Comparison of ENCODE assay signal across 25 mouse cellular contexts in the genomic region with DNA sequence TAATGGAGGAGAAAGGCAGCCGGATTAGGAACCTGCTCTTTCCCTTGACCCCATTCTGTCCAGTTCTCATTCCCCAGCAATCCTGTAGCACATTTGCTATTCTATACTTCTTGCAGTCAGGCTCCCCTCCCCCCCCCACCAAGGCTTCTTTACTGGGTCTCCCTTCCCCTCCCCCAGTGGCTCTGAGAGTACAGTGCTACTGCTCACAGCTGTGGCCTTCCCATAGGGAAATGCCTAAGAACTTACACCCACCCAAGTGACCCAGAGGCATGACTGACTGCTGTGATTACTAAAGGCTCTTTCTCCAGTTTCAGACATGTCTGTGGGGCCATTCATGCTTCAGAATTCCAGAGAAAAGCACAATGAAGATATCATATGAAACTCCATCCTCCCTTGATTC. TPM values are rescaled to one million over a fixed set of nuclear protein-coding genes. Genes with fewer than 3 reads are reported as not detected.
DNase-seq lines count a peak whose midpoint lies in the region; ATAC-seq and TF ChIP-seq lines count a peak whose summit lies in the region.
"Had no signal": no experiment of that assay in that cellular context is flagged by ENCODE, and none has a peak within 500 bp of the region (broad histone marks: within the 10 kb centered on the region; RNA-seq: fewer than 3 reads in every experiment).

No protein-coding gene starts in this region.

- no peak for DNase-seq in forebrain, postnatal 0 days
- DNase-seq in midbrain, embryonic 14.5 days, result peak; percentile 27
- DNase-seq in retina, postnatal 1 day, result peak; percentile 81
- DNase-seq in kidney, postnatal 36 days, result no peak
- DNase-seq: adrenal gland, postnatal 14 days; cerebellum, adult 11-12 months; cerebellum, postnatal 14 days; heart, postnatal 10 days; kidney, adult 9 months; kidney, postnatal 4 days; liver; right cerebral cortex, adult 18-20 months; thymus, postnatal 25 days had no signal

- 64% methylated on average over 1 of the region's 1 CpGs for WGBS in forebrain, embryonic 12.5 days
- WGBS in forebrain, postnatal 0 days, result 55% methylated on average over 1 of the region's 1 CpGs
- 48% methylated on average over 1 of the region's 1 CpGs for WGBS in midbrain, embryonic 14.5 days
- WGBS in midbrain, embryonic 16.5 days, result 50% methylated on average over 1 of the region's 1 CpGs
- WGBS in embryonic facial prominence, embryonic 12.5 days, result 48% methylated on average over 1 of the region's 1 CpGs

- H3K9me3 ChIP-seq in forebrain, embryonic 12.5 days, result no peaks in the 10 kb centered on the region
- H3K9me3 ChIP-seq in forebrain, postnatal 0 days (ENCODE audit: low read length), result no peaks in the 10 kb centered on the region
- H3K9me3 ChIP-seq in midbrain, embryonic 14.5 days (ENCODE audit: control insufficient read depth, low read length), result no peaks in the 10 kb centered on the region
- no peaks in the 10 kb centered on the region for H3K9me3 ChIP-seq in midbrain, embryonic 16.5 days (replicated peaks; ENCODE audit: control insufficient read depth, low read length, poor library complexity, severe bottlenecking)
- H3K9me3 ChIP-seq in embryonic facial prominence, embryonic 12.5 days, result no peaks in the 10 kb centered on the region
- H3K9me3 ChIP-seq: G1E; hindbrain, embryonic 13.5 days; intestine, embryonic 15.5 days; neural tube, embryonic 12.5 days had no signal

- ATAC-seq in forebrain, embryonic 12.5 days (ENCODE audit: low FRiP score), result no peak; the same call in 1 of the 2 replicates
- ATAC-seq in forebrain, postnatal 0 days, result no peak
- ATAC-seq in midbrain, embryonic 14.5 days (ENCODE audit: low FRiP score, low TSS enrichment), result no peak
- ATAC-seq in midbrain, embryonic 16.5 days, result no peak
- ATAC-seq in embryonic facial prominence, embryonic 12.5 days (ENCODE audit: insufficient number of reproducible peaks, insufficient read depth, low FRiP score, low TSS enrichment), result peak; percentile 72; the same call in 1 of the 2 replicates
- ATAC-seq: CD4-positive, CD25-positive, alpha-beta regulatory T cell, adult 4 months; forebrain, embryonic 16.5 days; intestine, embryonic 15.5 days; lung, postnatal 0 days had no signal

- no peak for TF ChIP-seq CTCF in forebrain, postnatal 0 days (IDR thresholded peaks at IDR 0.05; ENCODE audit: low read depth)

- 0 out of 2 replicates have a peak overlapping the region, but pooled peaks have one; percentile 8 for H3K27ac ChIP-seq in forebrain, embryonic 12.5 days
- no peak overlapping the region for H3K27ac ChIP-seq in forebrain, postnatal 0 days (ENCODE audit: low read depth, low read length)
- no peak overlapping the region for H3K27ac ChIP-seq in midbrain, embryonic 14.5 days (replicated peaks; ENCODE audit: low read depth, low read length)
- no peak overlapping the region for H3K27ac ChIP-seq in midbrain, embryonic 16.5 days (ENCODE audit: low read length)
- peak overlapping the region; percentile 23; the same call in 1 of the 2 replicates for H3K27ac ChIP-seq in embryonic facial prominence, embryonic 12.5 days
- H3K27ac ChIP-seq: hindbrain, embryonic 13.5 days; intestine, embryonic 15.5 days; neural tube, embryonic 12.5 days had no signal

- peaks cover 9% of the 10 kb centered on the region for H3K4me1 ChIP-seq in forebrain, embryonic 12.5 days
- no peaks in the 10 kb centered on the region for H3K4me1 ChIP-seq in forebrain, postnatal 0 days (ENCODE audit: insufficient read depth)
- no peaks in the 10 kb centered on the region for H3K4me1 ChIP-seq in midbrain, embryonic 14.5 days (ENCODE audit: control insufficient read depth, insufficient read depth, low read length)
- H3K4me1 ChIP-seq in midbrain, embryonic 16.5 days (ENCODE audit: control insufficient read depth, insufficient read depth, low read length), result no peaks in the 10 kb centered on the region
- peaks cover 8% of the 10 kb centered on the region; the same call in 1 of the 2 replicates for H3K4me1 ChIP-seq in embryonic facial prominence, embryonic 12.5 days
- H3K4me1 ChIP-seq: intestine, embryonic 15.5 days had no signal

- H3K36me3 ChIP-seq in forebrain, embryonic 12.5 days (replicated peaks), result no peaks in the 10 kb centered on the region
- no peaks in the 10 kb centered on the region for H3K36me3 ChIP-seq in forebrain, postnatal 0 days (ENCODE audit: insufficient read depth)
- H3K36me3 ChIP-seq in midbrain, embryonic 14.5 days (ENCODE audit: control insufficient read depth, insufficient read depth, low read length), result no peaks in the 10 kb centered on the region
- H3K36me3 ChIP-seq in midbrain, embryonic 16.5 days (ENCODE audit: control insufficient read depth, insufficient read depth, low read length), result no peaks in the 10 kb centered on the region
- H3K36me3 ChIP-seq in embryonic facial prominence, embryonic 12.5 days, result no peaks in the 10 kb centered on the region
- H3K36me3 ChIP-seq: G1E; hindbrain, embryonic 13.5 days; intestine, embryonic 15.5 days; neural tube, embryonic 12.5 days had no signal

- no peaks in the 10 kb centered on the region for H3K27me3 ChIP-seq in forebrain, embryonic 12.5 days
- no peaks in the 10 kb centered on the region for H3K27me3 ChIP-seq in forebrain, postnatal 0 days (ENCODE audit: insufficient read depth, low read length)
- no peaks in the 10 kb centered on the region for H3K27me3 ChIP-seq in midbrain, embryonic 14.5 days (ENCODE audit: control insufficient read depth, insufficient read depth, low read length)
- H3K27me3 ChIP-seq in midbrain, embryonic 16.5 days (ENCODE audit: control insufficient read depth, insufficient read depth, low read depth, low read length), result no peaks in the 10 kb centered on the region
- H3K27me3 ChIP-seq in embryonic facial prominence, embryonic 12.5 days, result no peaks in the 10 kb centered on the region
- H3K27me3 ChIP-seq: intestine, embryonic 15.5 days; neural tube, embryonic 12.5 days had no signal

- H3K4me2 ChIP-seq in forebrain, embryonic 12.5 days, result no peak overlapping the region
- H3K4me2 ChIP-seq in forebrain, postnatal 0 days (ENCODE audit: low read depth), result no peak overlapping the region
- H3K4me2 ChIP-seq in midbrain, embryonic 14.5 days (ENCODE audit: low read length), result no peak overlapping the region
- H3K4me2 ChIP-seq in midbrain, embryonic 16.5 days (ENCODE audit: low read length), result no peak overlapping the region
- no peak overlapping the region for H3K4me2 ChIP-seq in embryonic facial prominence, embryonic 12.5 days (replicated peaks)
- H3K4me2 ChIP-seq: heart, embryonic 11.5 days; hindbrain, embryonic 13.5 days; intestine, embryonic 15.5 days; neural tube, embryonic 12.5 days had no signal

- H3K4me3 ChIP-seq in forebrain, embryonic 12.5 days (replicated peaks), result no peak overlapping the region
- no peak overlapping the region for H3K4me3 ChIP-seq in forebrain, postnatal 0 days (ENCODE audit: low read depth, low read length)
- H3K4me3 ChIP-seq in midbrain, embryonic 14.5 days (replicated peaks; ENCODE audit: low read depth, low read length), result no peak overlapping the region
- H3K4me3 ChIP-seq in midbrain, embryonic 16.5 days (ENCODE audit: low read depth, low read length), result no peak overlapping the region
- H3K4me3 ChIP-seq in embryonic facial prominence, embryonic 12.5 days, result no peak overlapping the region
- H3K4me3 ChIP-seq: erythroblast, embryonic 14.5 days; hindbrain, embryonic 13.5 days; intestine, embryonic 15.5 days; neural tube, embryonic 12.5 days had no signal

- no peak overlapping the region for H3K9ac ChIP-seq in forebrain, embryonic 12.5 days
- no peak overlapping the region for H3K9ac ChIP-seq in forebrain, postnatal 0 days
- H3K9ac ChIP-seq in midbrain, embryonic 14.5 days (replicated peaks; ENCODE audit: low read length), result no peak overlapping the region
- H3K9ac ChIP-seq in midbrain, embryonic 16.5 days (ENCODE audit: low read depth, low read length), result no peak overlapping the region
- H3K9ac ChIP-seq in embryonic facial prominence, embryonic 12.5 days, result no peak overlapping the region
- H3K9ac ChIP-seq: hindbrain, embryonic 13.5 days; intestine, embryonic 15.5 days; neural tube, embryonic 12.5 days had no signal

RNA-seq across cellular contexts. Expression of a gene that starts 20.0 kb away (rescaled TPM):
- polyA plus RNA-seq in forebrain, embryonic 12.5 days (2016; fragmentation: Nextera tagmentation; extraction: Ambion mirVana), result 9.9 and 10.2 TPM in 2 replicates
- 22.5 and 30.8 TPM in 2 replicates for total RNA-seq in forebrain, postnatal 0 days (2014; rRNA removed)
- 5.6 and 11.8 TPM in 2 replicates for polyA plus RNA-seq in forebrain, postnatal 0 days (2015; fragmentation: Nextera tagmentation; extraction: Ambion mirVana)
- polyA plus RNA-seq in midbrain, embryonic 14.5 days (2014; fragmentation: Nextera tagmentation; extraction: Ambion mirVana), result 12.0 and 15.2 TPM in 2 replicates
- 21.9 and 22.8 TPM in 2 replicates for polyA plus RNA-seq in midbrain, embryonic 16.5 days (2015; fragmentation: Nextera tagmentation; extraction: Ambion mirVana)
- polyA plus RNA-seq in embryonic facial prominence, embryonic 12.5 days (2016; fragmentation: Nextera tagmentation; extraction: Ambion mirVana), result 4.2 and 4.3 TPM in 2 replicates
- polyA plus RNA-seq: erythroblast, embryonic 14.5 days; G1E had no signal

Comparison
In these comparisons a context has a peak if more than half of its experiments do, and no peak if none do; other contexts are left out.
1. H3K27ac ChIP-seq: peak in forebrain, embryonic 12.5 days (single experiment) and embryonic facial prominence, embryonic 12.5 days (single experiment); none in forebrain, postnatal 0 days (single experiment), midbrain, embryonic 14.5 days (single experiment) and midbrain, embryonic 16.5 days (single experiment).
2. DNase-seq: peak in midbrain, embryonic 14.5 days (single experiment) and retina, postnatal 1 day (single experiment); none in forebrain, postnatal 0 days (single experiment) and kidney, postnatal 36 days (0 of 2).